Mouse (Mus musculus) telencephalon, adult 2 months (tissue): ENCODE measurements around the gene Guca1b.
"Not testable (repeated sequence)": the region's sequence is repeated elsewhere in the genome, so short reads cannot be mapped to it uniquely, and the experiment has no call there.

ENCODE experiments used
- DNase-seq: peaks from one replicate; pipeline ENCODE4 v3.0.0-alpha.2; 2011; ENCODE audit warnings: low read depth, low spot score

Gene Guca1b

DNA sequence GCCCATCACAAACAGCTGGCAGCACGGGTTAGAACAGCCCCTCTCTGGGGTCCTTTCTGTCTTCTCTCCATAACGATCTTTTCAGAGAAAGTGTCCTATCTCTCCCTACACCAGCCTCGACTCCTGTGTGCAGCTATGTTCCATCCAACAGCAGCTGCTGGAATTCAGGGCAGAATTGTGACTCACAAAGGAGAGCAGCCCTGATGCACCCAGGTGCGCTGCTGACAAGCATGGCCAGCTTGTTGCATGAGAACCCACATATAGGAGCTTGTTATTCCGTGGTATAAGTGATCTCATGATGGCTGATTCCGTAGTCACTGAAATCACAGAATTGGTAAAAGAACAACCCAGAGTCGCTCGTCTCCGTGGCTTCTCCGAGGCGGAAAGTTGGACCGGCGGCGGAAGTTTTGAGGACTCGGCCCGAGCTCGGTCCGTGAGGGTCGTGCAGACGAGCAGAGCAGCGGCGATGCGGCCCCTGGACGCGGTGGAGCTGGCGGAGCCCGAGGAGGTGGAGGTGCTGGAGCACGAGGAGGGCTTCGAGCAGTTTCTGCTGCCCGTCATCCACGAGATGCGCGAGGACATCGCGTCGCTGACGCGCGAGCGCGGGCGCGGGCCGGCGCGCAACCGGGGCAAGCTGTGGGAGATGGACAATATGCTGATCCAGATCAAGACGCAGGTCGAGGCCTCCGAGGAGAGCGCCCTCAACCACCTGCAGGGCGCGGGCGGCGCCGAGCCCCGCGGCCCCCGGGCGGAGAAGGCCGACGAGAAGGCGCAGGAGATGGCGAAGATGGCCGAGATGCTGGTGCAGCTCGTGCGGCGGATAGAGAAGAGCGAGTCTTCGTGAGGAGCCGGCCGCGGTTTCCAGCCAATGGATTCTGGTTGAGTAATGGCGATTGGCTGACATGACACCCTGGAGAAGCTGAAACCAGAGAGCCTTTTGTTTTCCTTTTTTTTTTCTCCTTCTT lies 25.0 kb downstream of the Guca1b start:
- DNase-seq = not testable (repeated sequence)

GRCm38 (mm10) chr17:47420195-47420594 lies 35.0 kb downstream of the Guca1b start:
- DNase-seq = no peak

DNA sequence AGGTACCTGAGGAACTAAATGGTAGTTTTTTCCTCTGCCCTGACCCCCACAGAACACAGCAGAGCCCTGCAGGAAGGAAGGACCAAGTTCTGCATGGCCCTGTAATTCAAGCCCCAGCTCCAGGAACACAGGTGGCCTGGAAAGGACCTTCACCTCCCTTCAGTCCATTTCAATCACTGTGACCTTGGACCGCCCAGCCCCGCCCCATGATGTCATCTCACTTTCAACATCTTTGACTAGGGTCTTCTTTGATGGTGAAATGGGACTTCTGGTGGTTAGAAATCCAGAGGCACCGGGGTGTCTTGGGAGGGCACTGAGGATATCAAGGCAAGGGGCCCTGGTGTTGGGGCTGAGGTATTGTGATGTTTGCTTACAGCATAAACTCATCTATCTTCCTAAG lies 36.4 kb downstream of the Guca1b start:
- no peak for DNase-seq

- not testable (repeated sequence) for DNase-seq
These were observed 37.4 kb downstream of the Guca1b start for GRCm38 (mm10) chr17:47422616-47423015.

DNA sequence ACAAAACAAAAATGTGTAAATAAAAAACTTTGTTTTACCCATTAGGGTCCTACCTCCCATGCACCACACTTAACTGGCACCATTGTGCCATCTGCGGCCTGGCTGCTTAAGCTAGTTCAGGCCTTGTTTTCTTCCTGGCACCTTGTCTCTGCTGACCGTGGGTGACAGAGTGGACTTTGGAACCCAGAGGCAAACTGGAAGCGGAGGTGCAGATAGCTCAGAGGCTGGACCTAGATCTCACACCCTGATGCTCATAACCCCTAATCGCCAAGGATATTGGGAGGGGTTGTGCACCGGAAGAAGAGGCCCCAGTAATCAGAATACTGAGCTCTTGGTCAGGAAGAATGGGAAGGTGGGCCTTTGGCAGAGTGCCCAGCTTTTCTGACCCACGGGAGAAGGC lies 39.0 kb downstream of the Guca1b start:
- no peak for DNase-seq

- DNase-seq = no peak
These were observed 42.1 kb downstream of the Guca1b start for GRCm38 (mm10) chr17:47427316-47427715.

- DNase-seq = no peak
These were observed 43.7 kb downstream of the Guca1b start for GRCm38 (mm10) chr17:47428831-47429304.

DNA sequence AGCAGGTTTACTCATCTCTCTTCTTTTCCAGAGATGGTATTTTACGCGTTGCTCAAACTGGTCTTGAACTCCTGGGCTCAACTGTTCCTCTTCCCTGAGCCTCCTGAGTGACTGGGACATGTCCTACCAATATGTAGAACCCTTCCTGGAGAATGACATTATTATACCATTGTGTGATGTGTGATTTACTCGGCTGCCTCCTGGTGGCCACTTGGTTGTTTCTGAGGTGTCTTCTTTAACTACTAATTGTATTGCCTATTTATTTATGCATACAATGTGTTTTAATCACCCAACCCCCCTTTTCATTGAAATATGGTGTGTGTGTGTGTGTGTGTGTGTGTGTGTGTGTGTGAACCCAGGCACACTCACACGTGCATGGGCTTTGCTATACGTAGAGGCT lies 45.6 kb downstream of the Guca1b start:
- no peak for DNase-seq

- DNase-seq = no peak
These were observed 51.1 kb downstream of the Guca1b start, which contains the start of gene AI661453 for GRCm38 (mm10) chr17:47436156-47436906. Gene AI661453, plus strand, starts transcription at chr17:47436615.

GRCm38 (mm10) chr17:47436907-47437547 lies 51.8 kb downstream of the Guca1b start, which contains the start of gene 1700001C19Rik:
Gene 1700001C19Rik, minus strand, starts transcription at chr17:47437376.
- no peak for DNase-seq

DNA sequence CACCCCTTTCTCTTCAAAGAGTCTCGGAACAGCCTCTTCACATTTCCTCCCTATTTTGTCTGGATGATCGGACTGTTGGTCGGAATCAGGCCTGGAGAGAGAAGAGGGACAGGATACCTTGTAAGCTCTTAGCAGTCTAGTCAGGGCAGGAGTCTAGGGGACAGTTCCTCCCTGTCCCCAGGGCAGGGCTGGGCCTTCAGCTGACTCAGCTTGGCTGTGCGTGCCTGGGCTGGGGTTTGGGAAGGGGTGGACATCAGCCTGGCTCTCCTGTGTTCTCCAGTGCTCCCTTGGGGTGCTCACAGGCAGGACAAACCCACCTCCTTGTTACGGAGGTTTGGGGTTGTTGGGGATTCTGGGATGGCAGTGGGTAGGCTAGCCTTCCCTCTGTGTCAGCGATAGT lies 53.4 kb downstream of the Guca1b start:
- DNase-seq = no peak

DNA sequence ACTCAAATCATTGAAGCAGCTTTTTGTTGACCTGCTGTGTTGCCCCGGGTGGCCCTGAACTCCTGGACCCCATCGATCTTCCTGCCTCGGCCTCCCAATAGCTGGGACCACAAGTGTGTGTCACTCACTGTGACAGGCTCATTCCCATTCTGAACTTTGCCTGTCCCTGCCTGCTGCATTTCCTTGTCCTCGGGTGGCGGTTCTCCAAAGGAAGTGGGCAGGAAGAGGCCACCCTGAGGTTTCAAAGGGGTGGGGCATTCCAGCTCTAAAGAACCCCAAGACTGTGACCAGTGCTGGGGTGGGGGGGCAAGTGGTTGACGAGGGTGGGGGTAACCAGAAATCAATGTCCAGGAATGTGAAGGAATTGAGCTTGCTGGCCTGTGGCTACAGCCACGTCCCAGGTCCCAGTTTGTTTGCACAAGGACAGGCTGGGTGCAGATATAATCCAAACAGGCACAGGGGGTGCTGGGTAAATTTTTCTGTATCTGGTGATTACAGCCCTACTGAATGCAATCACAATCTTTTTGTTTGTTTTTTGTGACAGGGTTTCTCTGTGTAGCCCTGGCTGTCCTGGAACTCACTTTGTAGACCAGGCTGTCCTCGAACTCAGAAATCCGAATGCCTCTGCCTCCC lies 54.3 kb downstream of the Guca1b start:
- DNase-seq = no peak

- DNase-seq = no peak
These were observed 55.2 kb downstream of the Guca1b start for GRCm38 (mm10) chr17:47440359-47440890.

GRCm38 (mm10) chr17:47441296-47442051 lies 56.3 kb downstream of the Guca1b start:
- DNase-seq = no peak

GRCm38 (mm10) chr17:47442271-47442670 lies 57.1 kb downstream of the Guca1b start:
- DNase-seq = no peak
